Mouse (Mus musculus) granulocyte monocyte progenitor cell, adult 5-6 weeks (primary cell): ENCODE data around the gene Gm48552. TPM values are rescaled to one million over a fixed set of nuclear protein-coding genes. Genes with fewer than 3 reads are reported as not detected.
A peak's percentile ranks its signal among the peaks of the same experiment; 100 is the strongest.

ENCODE experiments used
- ATAC-seq: replicated peaks from 2 replicates; pipeline ENCODE4 v1.8.0; 2016; ENCODE audit warnings: mild to moderate bottlenecking, moderate TSS enrichment, inconsistent platforms; ENCODE audit not compliant: poor library complexity, severe bottlenecking
- total RNA-seq, 2 experiments: library from RNA; stranded (forward) in 1 of 2; stranded (reverse) in 1 of 2; fragments of 200-712, 200-1000 nt in 1 of 2; fragments of >200 nt in 1 of 2; fragmentation: Nextera tagmentation in 1 of 2; gene quantifications; 2 replicates each; pipeline ENCODE4 v1.2.3; 2014 to 2017

The Gm48552 gene
- total RNA-seq, 2 experiments from 2014 or later = not detected

- no peak for ATAC-seq
These were observed 14.7 kb downstream of the Gm48552 start for GRCm38 (mm10) chr10:81403511-81403910.

GRCm38 (mm10) chr10:81404082-81404481 lies 15.3 kb downstream of the Gm48552 start:
- no peak for ATAC-seq

GRCm38 (mm10) chr10:81404720-81405119 lies 15.9 kb downstream of the Gm48552 start:
- peak; percentile 38 for ATAC-seq

DNA sequence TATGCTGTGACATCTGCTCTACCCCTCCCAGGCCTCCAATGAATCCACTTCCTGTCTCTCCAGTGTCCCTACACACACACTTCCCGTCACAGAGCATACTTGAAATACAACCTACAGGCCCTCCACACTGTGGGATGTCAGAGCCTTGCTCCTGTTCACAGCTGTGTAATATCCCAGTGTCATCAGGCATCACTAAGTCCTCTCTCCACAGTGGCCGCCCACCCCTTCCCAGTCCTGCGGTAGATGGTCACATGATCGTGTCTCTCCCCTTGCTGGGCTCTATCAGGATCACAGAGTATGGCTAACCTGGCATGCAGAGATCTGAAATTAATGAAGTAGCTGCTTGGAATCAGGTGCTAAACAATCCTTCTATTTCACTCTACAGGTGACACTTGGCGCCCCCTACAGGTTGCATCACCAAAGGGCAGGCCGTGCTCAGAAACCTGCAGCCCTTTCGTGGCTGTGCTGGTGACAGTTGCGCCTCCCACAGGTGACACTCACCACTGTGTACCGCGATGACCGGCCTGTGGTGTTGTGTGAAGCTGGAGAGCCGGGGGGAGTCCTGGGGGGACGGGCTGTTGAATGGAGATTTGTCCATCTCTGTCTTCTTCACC lies 16.9 kb downstream of the Gm48552 start:
- no peak for ATAC-seq

GRCm38 (mm10) chr10:81406504-81407440 lies 18.0 kb downstream of the Gm48552 start:
- no peak for ATAC-seq

DNA sequence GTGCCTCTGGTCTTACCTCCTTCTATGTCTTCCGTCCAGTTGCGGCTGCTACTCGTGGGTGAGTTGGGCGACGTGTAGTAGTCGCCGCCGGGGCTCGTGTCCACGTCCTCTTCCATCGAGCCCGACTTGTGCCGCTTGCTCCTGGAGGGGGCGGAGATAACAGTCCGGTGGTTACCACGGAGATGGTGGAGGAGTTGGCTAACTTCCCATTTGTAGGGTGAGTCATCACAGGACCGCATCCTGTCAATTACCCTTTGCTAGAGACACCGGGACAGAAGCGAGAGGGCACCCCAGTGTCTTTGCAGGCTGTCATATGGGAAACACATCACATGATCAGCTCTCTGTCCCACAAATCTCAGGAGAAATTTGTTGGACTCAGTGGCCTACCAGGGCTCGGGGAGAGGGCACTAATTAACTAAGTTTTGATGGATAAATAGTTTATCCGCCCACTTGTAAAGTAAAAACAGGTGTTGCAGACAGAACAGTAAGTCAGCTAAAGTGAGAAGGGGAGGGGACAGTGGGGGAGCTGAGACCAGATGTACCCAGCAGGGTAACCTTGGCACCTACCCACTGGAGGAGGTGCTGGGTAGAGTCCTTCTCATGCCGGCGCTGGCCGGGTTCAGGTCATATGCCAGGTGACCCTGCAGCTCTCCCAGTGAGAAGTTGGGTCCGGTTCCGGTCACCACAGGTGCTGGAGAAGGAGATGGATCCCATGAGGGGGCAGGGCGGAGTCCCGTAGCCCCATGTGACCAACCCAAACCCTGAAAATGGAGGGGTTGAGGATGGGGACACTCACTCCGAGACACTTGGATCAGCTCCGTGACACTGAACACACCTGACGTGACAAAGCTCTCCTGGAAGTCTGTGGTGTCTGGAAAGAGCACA lies 19.0 kb downstream of the Gm48552 start:
- ATAC-seq = peak; percentile 69

DNA sequence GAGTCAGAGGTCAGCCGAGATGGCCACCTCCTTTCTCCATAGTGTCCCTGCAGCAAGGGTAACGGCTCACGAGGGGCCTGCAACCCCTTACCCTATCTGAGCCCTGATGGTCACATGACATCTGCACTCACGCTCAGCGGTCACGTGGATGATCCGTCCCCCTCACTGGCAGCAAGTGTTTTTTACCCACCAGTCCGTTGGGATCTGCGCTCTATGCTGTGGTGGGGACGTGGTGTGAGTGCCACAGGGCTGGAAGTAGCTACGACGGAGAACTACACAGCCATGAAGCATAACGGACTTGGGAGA lies 19.6 kb downstream of the Gm48552 start:
- no peak for ATAC-seq

DNA sequence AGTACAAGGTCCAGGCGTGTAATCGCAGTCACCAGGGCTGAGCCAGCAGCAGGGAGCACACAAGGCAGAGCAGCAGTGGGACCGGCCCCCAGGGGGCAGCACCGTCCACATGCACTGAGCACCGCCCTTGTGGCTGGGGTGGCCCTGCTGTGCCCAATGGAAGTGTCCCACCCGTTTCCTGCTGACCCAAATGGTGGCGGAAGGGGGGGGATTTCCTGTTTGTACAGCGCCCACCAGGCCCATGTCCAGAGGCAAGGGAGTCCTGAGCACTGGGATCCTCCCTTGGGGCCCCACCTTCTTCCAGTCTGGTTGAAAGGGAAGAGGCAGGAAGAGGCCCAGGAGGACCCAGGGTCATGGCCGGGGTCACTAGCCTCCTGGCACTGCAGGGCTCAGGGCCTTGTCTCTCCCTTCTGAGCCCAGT lies 20.1 kb downstream of the Gm48552 start:
- peak; percentile 62 for ATAC-seq

DNA sequence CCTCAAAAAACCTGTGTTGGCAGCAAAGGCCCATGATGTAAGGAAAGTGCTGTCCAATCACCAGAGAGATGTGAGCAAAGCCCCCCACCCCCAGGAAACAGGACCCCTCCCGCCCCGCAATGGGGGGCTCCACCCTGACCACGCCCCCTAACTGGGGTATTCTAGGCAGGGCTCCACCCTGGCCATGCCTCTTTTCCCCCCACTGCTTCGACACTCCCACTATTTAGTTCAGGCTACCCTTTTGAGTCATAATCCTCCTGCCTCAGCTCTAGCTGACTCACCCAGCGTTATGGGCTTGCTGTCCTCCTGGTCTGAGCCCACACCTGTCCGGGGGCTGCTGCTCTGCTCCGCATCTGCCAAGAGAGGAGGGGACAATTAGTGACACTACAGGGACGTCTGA lies 20.5 kb downstream of the Gm48552 start:
- ATAC-seq = no peak

DNA sequence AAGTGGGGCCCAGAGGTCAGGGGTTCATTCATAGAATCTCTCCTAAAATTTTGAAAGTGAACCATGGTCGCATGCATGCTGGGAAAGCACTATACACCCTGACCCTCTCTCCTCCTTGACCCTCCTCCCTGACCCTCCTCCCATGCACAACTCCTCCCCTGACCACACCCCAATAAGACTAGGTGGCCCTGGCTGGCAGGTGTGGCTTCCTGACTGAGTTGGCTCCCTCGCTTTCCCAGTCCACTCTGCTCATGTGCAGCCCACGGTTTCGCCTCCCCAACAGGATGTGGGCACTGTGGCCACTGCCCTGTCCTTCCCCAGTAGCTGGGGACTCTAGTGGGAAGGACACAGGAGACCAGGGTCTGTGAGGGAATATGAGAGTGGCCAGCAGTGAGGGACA lies 21.5 kb downstream of the Gm48552 start:
- no peak for ATAC-seq

DNA sequence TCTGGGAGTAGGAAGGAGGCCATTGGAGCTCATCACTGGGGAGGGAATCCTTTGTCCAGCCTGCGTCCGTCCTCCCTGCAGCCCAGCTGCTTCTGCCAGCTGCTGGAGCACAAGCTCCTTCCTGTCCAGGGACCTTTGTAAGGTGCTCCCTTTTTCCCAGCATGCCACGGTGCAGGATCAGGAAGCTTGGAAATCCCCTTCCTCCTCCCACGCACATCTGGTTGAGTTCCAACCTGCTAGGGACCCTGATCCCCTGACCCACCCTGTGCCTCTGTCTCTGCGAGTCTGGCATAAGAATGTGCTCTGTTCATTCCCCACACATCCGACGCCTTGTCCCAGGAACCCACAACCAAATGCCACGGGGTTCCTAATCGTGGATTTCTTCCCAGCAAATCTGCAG lies 22.2 kb downstream of the Gm48552 start:
- no peak for ATAC-seq

- no peak for ATAC-seq
These were observed 22.9 kb downstream of the Gm48552 start for GRCm38 (mm10) chr10:81411471-81412400.

DNA sequence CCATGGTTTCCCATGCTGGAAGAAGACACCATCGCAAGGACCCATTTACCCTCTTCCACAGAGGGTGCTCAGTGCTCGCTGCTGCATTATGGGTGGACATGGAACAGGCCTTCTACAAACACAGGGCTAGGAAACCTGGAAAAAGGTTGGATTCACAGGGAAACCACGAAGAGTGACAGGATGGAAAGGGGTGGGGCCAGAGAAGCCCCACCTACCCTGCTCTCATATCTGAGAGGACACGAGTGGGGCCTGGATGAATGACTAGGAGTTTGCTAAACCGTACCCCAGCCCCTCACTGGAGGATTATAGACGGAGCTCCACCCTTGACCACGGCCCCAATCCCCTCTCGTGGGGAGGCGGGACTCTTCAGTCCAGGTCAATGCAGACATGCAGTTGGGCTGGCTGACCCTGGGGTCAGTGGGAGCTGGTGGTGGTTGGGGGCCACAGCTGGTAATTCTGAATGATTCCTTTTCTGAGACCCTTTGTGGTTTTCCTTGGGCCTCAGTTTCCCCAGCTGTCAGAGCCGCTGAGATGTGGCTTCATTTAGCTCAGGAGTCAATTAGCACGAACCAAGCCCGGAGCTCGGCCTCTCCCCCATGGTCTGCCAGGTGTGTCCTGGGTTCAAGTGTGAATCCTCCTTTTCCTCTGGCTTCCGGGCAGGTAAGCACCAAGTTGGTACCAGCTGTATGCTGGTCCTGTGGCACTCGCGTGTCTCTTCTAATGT lies 23.9 kb downstream of the Gm48552 start:
- ATAC-seq = no peak

DNA sequence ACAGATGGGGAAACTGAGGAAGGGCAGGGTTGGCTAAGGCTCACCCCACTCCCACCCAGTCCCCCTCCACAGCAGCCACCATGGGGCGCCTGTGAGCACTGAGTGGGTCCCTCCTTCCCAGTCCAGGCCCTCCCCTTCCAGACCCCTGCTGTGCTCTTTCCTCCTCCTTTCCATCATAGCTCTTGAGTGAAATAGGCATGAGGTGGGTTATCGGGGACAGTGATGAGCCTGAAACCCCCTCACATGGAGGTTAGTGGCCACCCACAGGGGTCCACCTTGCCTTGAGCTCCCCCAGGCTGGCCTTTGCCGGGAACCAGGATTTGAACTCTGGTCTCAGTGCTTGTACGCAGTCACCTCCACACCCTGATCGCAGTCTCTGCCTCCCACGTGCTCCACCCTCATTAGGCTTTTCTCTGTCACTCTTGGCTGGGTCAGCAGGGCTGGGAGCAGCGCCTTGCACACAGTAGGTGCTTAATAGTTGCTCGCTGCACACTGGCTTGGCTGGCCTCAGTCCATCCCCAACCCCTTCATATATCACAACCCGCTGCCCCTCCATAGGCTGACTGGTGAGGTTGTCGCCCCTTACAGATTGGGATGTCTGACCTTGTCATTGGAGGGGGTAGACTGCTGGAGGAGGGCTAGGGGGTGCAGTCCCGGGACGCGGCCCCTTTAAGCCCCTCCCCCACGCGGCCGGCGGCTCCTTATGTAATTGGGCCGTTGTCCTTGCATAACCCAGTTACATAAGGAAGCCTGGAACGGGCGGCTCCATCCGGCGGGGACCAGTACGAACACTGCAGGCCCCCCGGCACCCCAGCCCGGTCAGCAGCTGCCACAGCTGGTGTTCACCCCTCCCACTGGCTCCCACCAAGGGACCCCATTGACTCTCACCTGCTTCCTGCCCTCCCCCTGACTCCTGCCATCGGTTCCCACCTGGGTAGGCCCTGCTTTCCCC lies 24.8 kb downstream of the Gm48552 start:
- ATAC-seq = peak; percentile 64

DNA sequence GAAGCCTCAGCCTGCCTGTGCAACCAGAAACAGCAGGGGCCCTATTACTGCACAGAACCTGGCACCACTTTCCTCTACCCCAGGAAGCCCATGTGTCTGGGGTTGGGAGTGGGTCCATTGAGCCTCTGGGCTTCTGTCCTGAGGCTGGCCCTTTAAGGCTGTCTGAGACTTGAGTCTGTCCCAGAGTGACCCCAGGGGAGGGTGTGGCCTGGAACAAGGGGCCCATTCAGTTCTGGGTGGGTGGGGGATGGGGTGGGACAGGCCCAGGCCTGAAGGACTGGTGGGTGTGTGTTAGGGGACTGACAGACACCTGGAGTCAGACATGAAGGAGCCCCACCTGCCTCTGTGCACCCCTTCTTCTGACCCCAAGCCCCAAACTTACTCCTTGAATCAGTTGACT lies 25.9 kb downstream of the Gm48552 start:
- no peak for ATAC-seq

DNA sequence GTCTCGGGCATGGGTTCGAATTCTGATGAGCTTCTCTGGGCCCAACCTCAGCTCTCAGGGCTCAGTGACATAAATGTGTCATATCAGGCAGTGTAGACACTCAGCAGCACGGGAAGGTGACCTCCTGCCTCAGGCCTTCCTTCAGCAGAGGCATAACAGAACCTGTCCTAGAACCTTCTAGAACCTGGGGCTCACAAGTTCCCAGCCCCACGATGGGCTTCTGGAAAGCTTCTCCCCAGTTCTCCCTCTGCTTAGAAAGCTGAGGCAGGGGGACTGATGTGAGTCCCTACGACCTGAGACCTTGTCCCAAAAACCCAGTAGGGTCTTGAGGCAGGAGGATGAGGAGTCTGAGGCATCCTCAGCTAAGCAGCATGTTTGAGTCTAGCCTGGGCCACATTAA lies 26.3 kb downstream of the Gm48552 start:
- ATAC-seq = no peak

DNA sequence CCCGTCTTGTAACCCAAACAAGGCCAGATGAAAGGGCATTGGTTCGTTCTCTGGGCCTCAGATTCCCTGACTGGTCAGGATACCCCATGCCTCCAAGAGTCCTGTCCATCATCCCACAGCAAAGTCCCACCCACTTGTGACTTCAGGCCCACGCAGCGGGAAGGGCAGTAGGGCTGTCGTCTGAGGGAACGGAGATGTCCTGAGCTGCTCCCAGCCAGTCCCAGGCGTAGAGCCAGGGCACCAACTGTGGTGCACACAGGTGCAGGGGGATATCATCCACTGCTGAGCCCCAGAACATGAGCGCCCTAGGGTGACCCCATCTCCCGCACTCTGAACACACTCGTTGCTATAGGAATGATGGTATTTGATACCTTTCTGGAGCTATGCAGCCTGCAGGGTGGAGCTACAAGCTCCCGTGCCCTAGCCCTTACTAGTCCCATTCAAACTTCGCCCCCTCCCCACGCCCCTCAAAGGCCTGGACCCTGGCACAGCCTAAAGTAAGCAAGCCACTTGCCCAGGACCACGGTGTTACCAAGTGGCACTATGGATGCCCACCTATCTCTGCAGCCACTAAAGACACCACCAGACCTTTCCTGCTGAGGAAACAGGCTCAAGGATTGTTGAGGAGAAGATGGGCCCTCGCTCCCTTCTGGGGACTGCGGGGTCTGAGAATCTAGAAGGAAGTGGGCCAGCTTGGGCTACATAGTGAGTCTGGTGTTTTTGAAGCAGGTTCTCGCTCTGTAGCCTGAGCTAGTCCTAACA lies 26.9 kb downstream of the Gm48552 start:
- ATAC-seq = no peak
